Mouse (Mus musculus): ENCODE data around the gene Gm10181. TPM values are rescaled to one million over a fixed set of nuclear protein-coding genes. Genes with fewer than 3 reads are reported as not detected.

The Gm10181 gene
- polyA plus RNA-seq (2014; fragmentation: Nextera tagmentation; extraction: Ambion mirVana) = not detected in 2 replicates

DNA sequence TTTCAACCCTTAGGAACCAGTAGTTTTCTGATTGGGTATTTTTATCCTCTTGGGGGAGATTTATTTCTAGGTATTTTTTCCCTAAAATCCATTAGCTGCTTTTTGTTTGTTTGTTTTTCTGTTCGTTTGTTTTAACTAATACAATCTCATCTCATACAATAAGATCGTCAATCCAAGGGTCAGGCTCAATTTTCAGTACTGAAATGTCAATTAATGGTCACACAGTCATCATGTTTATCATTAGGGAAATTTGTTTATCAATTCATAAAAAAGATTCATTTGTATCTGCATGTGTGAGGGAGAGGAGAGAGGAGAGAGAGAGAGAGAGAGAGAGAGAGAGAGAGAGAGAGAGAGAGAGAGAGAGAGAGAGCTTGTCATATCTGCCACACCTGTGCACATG, at the start of gene Gm10181:
Gm10181 (plus strand) TSS at position 301 of the 400 bp plus-strand sequence.
- DNase-seq (ENCODE audit: low spot score) = no peak
- Histone ChIP-seq H3K9me3 (ENCODE audit: control insufficient read depth, low read length) (no peaks in the 10 kb centered on the region), H3K27me3 (ENCODE audit: control insufficient read depth, insufficient read depth, low read length) (no peaks in the 10 kb centered on the region), H3K4me3 (ENCODE audit: low read depth, low read length) (no peak within 1 kb of the TSS), H3K36me3 (ENCODE audit: control insufficient read depth, insufficient read depth, low read length) (no peaks in the 10 kb centered on the region), H3K4me1 (replicated peaks; ENCODE audit: control insufficient read depth, insufficient read depth, low read length) (no peaks in the 10 kb centered on the region), H3K27ac (ENCODE audit: low read depth, low read length) (no peak within 1 kb of the TSS), H3K9ac (ENCODE audit: low read depth, low read length) (no peak within 1 kb of the TSS), H3K4me2 (replicated peaks; ENCODE audit: low read depth, low read length) (no peak within 1 kb of the TSS)
- 82% methylated on average over 2 of the region's 2 CpGs for WGBS
- ATAC-seq (ENCODE audit: low FRiP score) = no peak

GRCm38 (mm10) chr9:25041665-25042064, 47.6 kb upstream of the Gm10181 start:
- no peaks in the 10 kb centered on the region for H3K4me1 ChIP-seq (replicated peaks; ENCODE audit: control insufficient read depth, insufficient read depth, low read length)
- DNase-seq (ENCODE audit: low spot score) = peak; percentile 80
- H3K36me3 ChIP-seq (ENCODE audit: control insufficient read depth, insufficient read depth, low read length) = no peaks in the 10 kb centered on the region
- H3K4me3 ChIP-seq (ENCODE audit: low read depth, low read length) = no peak overlapping the region
- 25% methylated on average over 6 of the region's 6 CpGs for WGBS
- H3K4me2 ChIP-seq (replicated peaks; ENCODE audit: low read depth, low read length) = no peak overlapping the region
- no peak overlapping the region for H3K9ac ChIP-seq (ENCODE audit: low read depth, low read length)
- H3K9me3 ChIP-seq (ENCODE audit: control insufficient read depth, low read length) = no peaks in the 10 kb centered on the region
- no peak overlapping the region for H3K27ac ChIP-seq (ENCODE audit: low read depth, low read length)
- no peaks in the 10 kb centered on the region for H3K27me3 ChIP-seq (ENCODE audit: control insufficient read depth, insufficient read depth, low read length)
- no peak for ATAC-seq (ENCODE audit: low FRiP score)

- Histone ChIP-seq H3K4me2 (replicated peaks; ENCODE audit: low read depth, low read length) (no peak overlapping the region), H3K4me3 (ENCODE audit: low read depth, low read length) (no peak overlapping the region), H3K27me3 (ENCODE audit: control insufficient read depth, insufficient read depth, low read length) (no peaks in the 10 kb centered on the region), H3K4me1 (replicated peaks; ENCODE audit: control insufficient read depth, insufficient read depth, low read length) (no peaks in the 10 kb centered on the region), H3K9me3 (ENCODE audit: control insufficient read depth, low read length) (no peaks in the 10 kb centered on the region), H3K36me3 (ENCODE audit: control insufficient read depth, insufficient read depth, low read length) (no peaks in the 10 kb centered on the region), H3K9ac (ENCODE audit: low read depth, low read length) (no peak overlapping the region), H3K27ac (ENCODE audit: low read depth, low read length) (no peak overlapping the region)
- no peak for ATAC-seq (ENCODE audit: low FRiP score)
- no peak for DNase-seq (ENCODE audit: low spot score)
- 72% methylated on average over 15 of the region's 15 CpGs for WGBS
Observed at GRCm38 (mm10) chr9:25042162-25043111, 46.8 kb upstream of the Gm10181 start.

GRCm38 (mm10) chr9:25044325-25044724, 44.9 kb upstream of the Gm10181 start:
- Histone ChIP-seq H3K4me1 (replicated peaks; ENCODE audit: control insufficient read depth, insufficient read depth, low read length) (no peaks in the 10 kb centered on the region), H3K27ac (ENCODE audit: low read depth, low read length) (no peak overlapping the region), H3K36me3 (ENCODE audit: control insufficient read depth, insufficient read depth, low read length) (no peaks in the 10 kb centered on the region), H3K4me2 (replicated peaks; ENCODE audit: low read depth, low read length) (no peak overlapping the region), H3K9me3 (ENCODE audit: control insufficient read depth, low read length) (no peaks in the 10 kb centered on the region), H3K9ac (ENCODE audit: low read depth, low read length) (no peak overlapping the region), H3K27me3 (ENCODE audit: control insufficient read depth, insufficient read depth, low read length) (no peaks in the 10 kb centered on the region), H3K4me3 (ENCODE audit: low read depth, low read length) (no peak overlapping the region)
- DNase-seq (ENCODE audit: low spot score) (no peak), ATAC-seq (ENCODE audit: low FRiP score) (no peak)
- WGBS = 89% methylated on average over 3 of the region's 3 CpGs

DNA sequence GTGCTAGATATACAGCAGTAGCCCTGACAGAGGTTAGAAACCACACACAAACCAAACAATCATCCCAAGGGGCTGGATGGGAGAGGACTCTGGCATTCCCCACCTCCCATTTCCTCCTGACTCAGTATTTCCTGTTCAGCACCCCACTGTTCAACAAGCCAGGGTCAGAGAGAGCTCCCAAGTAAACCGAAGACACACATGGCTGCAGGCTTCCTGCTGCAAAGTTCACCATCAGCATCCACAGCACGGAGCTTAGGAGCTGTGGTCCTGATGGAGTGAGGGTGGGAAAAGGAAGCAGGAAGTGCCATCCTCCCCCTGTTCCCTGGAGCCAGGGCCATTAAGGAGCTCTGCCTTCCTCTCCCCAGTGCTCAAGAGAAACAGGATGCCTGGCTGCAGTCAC, 40.9 kb upstream of the Gm10181 start:
- DNase-seq (ENCODE audit: low spot score) (no peak), ATAC-seq (ENCODE audit: low FRiP score) (no peak)
- no peak overlapping the region for H3K4me2 ChIP-seq (replicated peaks; ENCODE audit: low read depth, low read length)
- 51% methylated on average over 2 of the region's 2 CpGs for WGBS
- no peak overlapping the region for H3K4me3 ChIP-seq (ENCODE audit: low read depth, low read length)
- no peaks in the 10 kb centered on the region for H3K27me3 ChIP-seq (ENCODE audit: control insufficient read depth, insufficient read depth, low read length)
- H3K9me3 ChIP-seq (ENCODE audit: control insufficient read depth, low read length) = no peaks in the 10 kb centered on the region
- no peaks in the 10 kb centered on the region for H3K36me3 ChIP-seq (ENCODE audit: control insufficient read depth, insufficient read depth, low read length)
- no peak overlapping the region for H3K9ac ChIP-seq (ENCODE audit: low read depth, low read length)
- no peaks in the 10 kb centered on the region for H3K4me1 ChIP-seq (replicated peaks; ENCODE audit: control insufficient read depth, insufficient read depth, low read length)
- H3K27ac ChIP-seq (ENCODE audit: low read depth, low read length) = no peak overlapping the region

- ATAC-seq (ENCODE audit: low FRiP score) (no peak), DNase-seq (ENCODE audit: low spot score) (no peak)
- no peaks in the 10 kb centered on the region for H3K36me3 ChIP-seq (ENCODE audit: control insufficient read depth, insufficient read depth, low read length)
- H3K27me3 ChIP-seq (ENCODE audit: control insufficient read depth, insufficient read depth, low read length) = no peaks in the 10 kb centered on the region
- H3K9me3 ChIP-seq (ENCODE audit: control insufficient read depth, low read length) = no peaks in the 10 kb centered on the region
- H3K9ac ChIP-seq (ENCODE audit: low read depth, low read length) = no peak overlapping the region
- H3K4me2 ChIP-seq (replicated peaks; ENCODE audit: low read depth, low read length) = no peak overlapping the region
- H3K4me1 ChIP-seq (replicated peaks; ENCODE audit: control insufficient read depth, insufficient read depth, low read length) = no peaks in the 10 kb centered on the region
- H3K4me3 ChIP-seq (ENCODE audit: low read depth, low read length) = no peak overlapping the region
- H3K27ac ChIP-seq (ENCODE audit: low read depth, low read length) = no peak overlapping the region
- 77% methylated on average over 2 of the region's 2 CpGs for WGBS
Observed at GRCm38 (mm10) chr9:25048940-25049339, 40.3 kb upstream of the Gm10181 start.

DNA sequence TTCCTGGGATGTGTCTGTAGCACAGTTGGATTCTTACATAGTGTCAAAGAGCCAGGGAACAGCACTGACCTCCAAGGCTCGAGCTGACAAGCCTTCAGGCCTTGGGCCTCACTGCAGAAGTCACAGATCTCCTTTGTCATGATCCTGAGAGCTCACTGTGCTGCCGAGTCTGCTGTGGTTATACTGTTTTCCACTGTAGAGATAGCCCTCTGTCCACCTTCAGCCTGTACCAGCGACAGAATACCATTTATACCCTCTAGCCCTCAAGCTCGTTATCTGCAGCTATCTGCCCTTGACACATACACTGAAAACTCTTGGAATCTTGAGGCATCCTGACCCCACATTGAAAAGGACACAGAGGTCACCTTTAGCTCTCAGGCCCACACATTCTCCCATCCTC, 37.3 kb upstream of the Gm10181 start:
- DNase-seq (ENCODE audit: low spot score) = no peak
- 74% methylated on average over 4 of the region's 4 CpGs for whole genome bisulfite sequencing
- Histone ChIP-seq H3K9me3 (ENCODE audit: control insufficient read depth, low read length) (no peaks in the 10 kb centered on the region), H3K27me3 (ENCODE audit: control insufficient read depth, insufficient read depth, low read length) (no peaks in the 10 kb centered on the region), H3K4me1 (replicated peaks; ENCODE audit: control insufficient read depth, insufficient read depth, low read length) (no peaks in the 10 kb centered on the region), H3K36me3 (ENCODE audit: control insufficient read depth, insufficient read depth, low read length) (no peaks in the 10 kb centered on the region), H3K4me3 (ENCODE audit: low read depth, low read length) (no peak overlapping the region), H3K27ac (ENCODE audit: low read depth, low read length) (no peak overlapping the region), H3K4me2 (replicated peaks; ENCODE audit: low read depth, low read length) (no peak overlapping the region), H3K9ac (ENCODE audit: low read depth, low read length) (no peak overlapping the region)
- no peak for ATAC-seq (ENCODE audit: low FRiP score)

DNA sequence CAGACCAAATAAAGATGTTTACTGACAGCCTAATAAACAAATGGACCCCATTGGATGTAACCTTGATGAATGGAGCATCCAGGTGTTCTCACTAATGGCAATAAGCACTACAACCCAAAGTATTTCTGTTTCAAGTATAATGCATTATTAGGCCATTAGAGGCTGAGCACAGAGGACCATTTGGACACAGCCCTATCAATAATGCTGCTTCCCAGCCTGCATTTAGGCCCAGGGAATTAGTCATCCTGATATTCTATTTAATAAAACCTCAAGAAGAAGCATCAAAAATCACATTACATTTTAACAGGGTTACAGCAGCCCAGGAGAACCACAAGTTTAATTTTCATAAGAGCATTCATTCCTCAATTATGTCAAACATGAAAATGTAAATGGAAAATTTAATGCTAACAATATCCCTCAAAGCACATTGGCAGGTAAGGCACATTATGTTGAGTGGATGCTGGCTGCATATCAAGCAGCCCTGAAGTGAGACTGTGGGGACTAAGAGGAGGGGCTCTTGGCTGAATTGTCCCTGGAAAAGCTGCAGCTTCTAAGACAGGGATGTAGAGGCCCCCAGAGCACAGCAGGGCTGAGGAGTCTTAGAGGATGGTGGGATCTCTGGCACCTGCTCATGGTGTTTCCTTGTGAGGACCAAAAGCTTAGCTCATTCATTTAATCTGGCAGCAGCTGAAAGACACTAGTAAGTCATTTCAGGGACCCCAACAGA, 33.4 kb upstream of the Gm10181 start:
- no peaks in the 10 kb centered on the region for H3K9me3 ChIP-seq (ENCODE audit: control insufficient read depth, low read length)
- peak; percentile 40; the same call in 1 of the 2 replicates for ATAC-seq (ENCODE audit: low FRiP score)
- no peaks in the 10 kb centered on the region for H3K4me1 ChIP-seq (replicated peaks; ENCODE audit: control insufficient read depth, insufficient read depth, low read length)
- no peak overlapping the region for H3K4me3 ChIP-seq (ENCODE audit: low read depth, low read length)
- DNase-seq (ENCODE audit: low spot score) = no peak
- H3K27ac ChIP-seq (ENCODE audit: low read depth, low read length) = no peak overlapping the region
- no peaks in the 10 kb centered on the region for H3K36me3 ChIP-seq (ENCODE audit: control insufficient read depth, insufficient read depth, low read length)
- no peak overlapping the region for H3K4me2 ChIP-seq (replicated peaks; ENCODE audit: low read depth, low read length)
- no peaks in the 10 kb centered on the region for H3K27me3 ChIP-seq (ENCODE audit: control insufficient read depth, insufficient read depth, low read length)
- no peak overlapping the region for H3K9ac ChIP-seq (ENCODE audit: low read depth, low read length)
